Mouse (Mus musculus) urinary bladder, postnatal 0 days (tissue): ENCODE results near the gene Gtf3c6. TPM values are rescaled to one million over a fixed set of nuclear protein-coding genes. Genes with fewer than 3 reads are reported as not detected.

Experiments used
- polyA plus RNA-seq: library from polyadenylated mRNA; unstranded; fragments of >200 nt; fragmentation: Nextera tagmentation; extraction: Ambion mirVana; gene quantifications from 2 replicates; pipeline ENCODE4 v1.2.1, GENCODE M21; 2015

Gtf3c6 gene
- 53.2 and 56.5 TPM in 2 replicates for polyA plus RNA-seq

GRCm38 (mm10) chr10:40257414-40258255, at the start of gene Gtf3c6:
TSS of gene Gtf3c6 (minus strand) at chr10:40258108.

GRCm38 (mm10) chr10:40302140-40302985, 44.5 kb upstream of the Gtf3c6 start, which contains the start of gene Amd1:
TSS of gene Amd1 (minus strand) at chr10:40302186.

GRCm38 (mm10) chr10:40246374-40247165, 11.3 kb downstream of the Gtf3c6 start, which contains the start of gene Rpf2:
TSS of gene Rpf2 (minus strand) at chr10:40247036.

Other genes with a start within 250 kb of the Gtf3c6 start
- not detected in 2 replicates for gene Mfsd4b1, start 232.8 kb downstream of the Gtf3c6 start, polyA plus RNA-seq
- gene Slc16a10, start 115.8 kb downstream of the Gtf3c6 start, polyA plus RNA-seq: 8.5 and 8.6 TPM in 2 replicates
- 30.2 and 35.7 TPM in 2 replicates for gene Rpf2, start 11.1 kb downstream of the Gtf3c6 start, polyA plus RNA-seq
- gene Amd1, start 44.1 kb upstream of the Gtf3c6 start, polyA plus RNA-seq: 45.6 and 61.1 TPM in 2 replicates
- gene Cdk19, start 81.5 kb upstream of the Gtf3c6 start, polyA plus RNA-seq: 4.3 and 4.6 TPM in 2 replicates